Mouse (Mus musculus): ENCODE measurements around the gene Ank2. TPM values are rescaled to one million over a fixed set of nuclear protein-coding genes. Genes with fewer than 3 reads are reported as not detected.

Gene Ank2
- polyA plus RNA-seq, 1 experiment from 2014 or later, result 27.6 TPM

- no peak overlapping the region for H3K9ac ChIP-seq (replicated peaks)
- no peak overlapping the region for H3K4me3 ChIP-seq (replicated peaks)
- H3K4me1 ChIP-seq (replicated peaks), result no peaks in the 10 kb centered on the region
- no peaks in the 10 kb centered on the region for H3K27me3 ChIP-seq
- no peak for ATAC-seq (ENCODE audit: insufficient number of reproducible peaks, insufficient read depth, low FRiP score, low TSS enrichment, low read depth)
- WGBS, result 83% methylated on average over 9 of the region's 9 CpGs
- no peaks in the 10 kb centered on the region for H3K9me3 ChIP-seq
- H3K27ac ChIP-seq, result no peak overlapping the region
- no peak overlapping the region for H3K4me2 ChIP-seq
- no peaks in the 10 kb centered on the region for H3K36me3 ChIP-seq
Observed at GRCm38 (mm10) chr3:127199112-127199665, 300.0 kb downstream of the Ank2 start.

DNA sequence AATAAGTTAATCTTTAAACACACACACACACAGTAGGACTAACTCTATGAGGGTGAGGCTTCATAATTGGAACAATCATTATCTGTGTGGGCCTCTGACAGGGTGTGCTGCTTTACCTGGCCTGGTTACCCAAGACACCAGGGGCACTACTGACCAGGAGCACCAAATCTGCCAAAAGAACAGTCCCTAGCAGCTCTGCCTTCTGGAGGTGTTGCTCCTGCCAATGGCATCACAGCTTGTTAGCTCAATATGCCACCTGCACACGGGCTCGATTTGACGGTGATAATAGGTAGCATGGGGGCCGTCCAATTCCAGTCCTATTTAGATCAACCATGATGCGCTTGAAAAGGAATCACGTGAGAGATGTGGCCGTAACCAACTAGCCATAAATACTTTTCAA is 300.5 kb downstream of the Ank2 start:
- Histone ChIP-seq H3K9me3 (no peaks in the 10 kb centered on the region), H3K27me3 (no peaks in the 10 kb centered on the region), H3K4me2 (no peak overlapping the region), H3K4me1 (replicated peaks) (no peaks in the 10 kb centered on the region), H3K4me3 (replicated peaks) (no peak overlapping the region), H3K36me3 (no peaks in the 10 kb centered on the region), H3K9ac (replicated peaks) (no peak overlapping the region), H3K27ac (no peak overlapping the region)
- no peak for ATAC-seq (ENCODE audit: insufficient number of reproducible peaks, insufficient read depth, low FRiP score, low TSS enrichment, low read depth)
- WGBS, result 93% methylated on average over 7 of the region's 7 CpGs

GRCm38 (mm10) chr3:127188789-127189128 is 310.4 kb downstream of the Ank2 start:
- Histone ChIP-seq H3K27me3 (no peaks in the 10 kb centered on the region), H3K4me2 (no peak overlapping the region), H3K9me3 (no peaks in the 10 kb centered on the region), H3K36me3 (no peaks in the 10 kb centered on the region), H3K9ac (replicated peaks) (no peak overlapping the region), H3K4me3 (replicated peaks) (no peak overlapping the region), H3K4me1 (replicated peaks) (no peaks in the 10 kb centered on the region), H3K27ac (no peak overlapping the region)
- ATAC-seq (ENCODE audit: insufficient number of reproducible peaks, insufficient read depth, low FRiP score, low TSS enrichment, low read depth), result no peak
- WGBS, result 92% methylated on average over 5 of the region's 5 CpGs

- H3K4me2 ChIP-seq, result no peak overlapping the region
- H3K9me3 ChIP-seq, result no peaks in the 10 kb centered on the region
- no peak overlapping the region for H3K9ac ChIP-seq (replicated peaks)
- no peak for ATAC-seq (ENCODE audit: insufficient number of reproducible peaks, insufficient read depth, low FRiP score, low TSS enrichment, low read depth)
- no peak overlapping the region for H3K4me3 ChIP-seq (replicated peaks)
- H3K36me3 ChIP-seq, result no peaks in the 10 kb centered on the region
- 88% methylated on average over 5 of the region's 5 CpGs for WGBS
- no peak overlapping the region for H3K27ac ChIP-seq
- H3K4me1 ChIP-seq (replicated peaks), result no peaks in the 10 kb centered on the region
- no peaks in the 10 kb centered on the region for H3K27me3 ChIP-seq
Observed at GRCm38 (mm10) chr3:127188086-127188788, 310.9 kb downstream of the Ank2 start.

DNA sequence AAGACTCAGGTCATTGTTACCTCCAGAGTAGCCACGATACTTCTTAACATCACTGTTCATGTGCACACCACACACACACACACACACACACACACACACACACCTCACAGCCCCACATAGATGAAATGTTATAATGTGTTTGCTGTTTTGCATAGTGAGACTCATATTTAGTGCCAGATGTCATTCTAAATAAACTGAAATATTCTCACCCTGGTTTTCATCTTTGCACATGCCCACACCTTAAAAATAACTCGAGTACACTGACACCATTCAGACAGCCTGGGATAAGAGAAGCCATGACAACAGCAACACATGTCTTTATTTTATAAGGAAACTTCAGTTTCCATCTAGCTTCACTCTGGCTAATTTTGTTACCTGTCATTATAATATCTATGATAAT is 312.1 kb downstream of the Ank2 start:
- Histone ChIP-seq H3K27me3 (no peaks in the 10 kb centered on the region), H3K4me1 (replicated peaks) (no peaks in the 10 kb centered on the region), H3K4me2 (no peak overlapping the region), H3K27ac (no peak overlapping the region), H3K36me3 (no peaks in the 10 kb centered on the region), H3K9ac (replicated peaks) (no peak overlapping the region), H3K4me3 (replicated peaks) (no peak overlapping the region), H3K9me3 (no peaks in the 10 kb centered on the region)
- 90% methylated on average over 2 of the region's 2 CpGs for WGBS
- ATAC-seq (ENCODE audit: insufficient number of reproducible peaks, insufficient read depth, low FRiP score, low TSS enrichment, low read depth), result no peak

DNA sequence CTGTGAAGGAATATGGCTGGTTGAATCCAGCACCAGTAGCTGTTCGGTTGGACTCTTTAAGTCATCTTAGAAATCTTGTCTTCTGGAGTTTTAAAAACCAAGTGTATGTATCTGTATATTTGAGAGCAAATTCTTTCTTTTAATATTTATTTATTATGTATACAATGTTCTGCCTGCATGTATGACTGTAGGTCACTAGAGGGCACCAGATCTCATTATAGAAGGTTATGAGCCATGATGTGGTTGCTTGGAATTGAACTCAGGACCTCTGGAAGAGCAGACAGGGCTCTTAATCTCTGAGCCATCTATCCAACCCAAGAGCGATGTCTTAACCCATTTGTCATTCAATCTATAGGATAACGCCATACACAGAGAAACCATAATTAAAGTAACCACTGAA is 312.9 kb downstream of the Ank2 start:
- Histone ChIP-seq H3K9me3 (no peaks in the 10 kb centered on the region), H3K27ac (no peak overlapping the region), H3K4me3 (replicated peaks) (no peak overlapping the region), H3K9ac (replicated peaks) (no peak overlapping the region), H3K4me2 (no peak overlapping the region), H3K27me3 (no peaks in the 10 kb centered on the region), H3K36me3 (no peaks in the 10 kb centered on the region), H3K4me1 (replicated peaks) (no peaks in the 10 kb centered on the region)
- WGBS, result 88% methylated on average over 3 of the region's 3 CpGs
- ATAC-seq (ENCODE audit: insufficient number of reproducible peaks, insufficient read depth, low FRiP score, low TSS enrichment, low read depth), result no peak

DNA sequence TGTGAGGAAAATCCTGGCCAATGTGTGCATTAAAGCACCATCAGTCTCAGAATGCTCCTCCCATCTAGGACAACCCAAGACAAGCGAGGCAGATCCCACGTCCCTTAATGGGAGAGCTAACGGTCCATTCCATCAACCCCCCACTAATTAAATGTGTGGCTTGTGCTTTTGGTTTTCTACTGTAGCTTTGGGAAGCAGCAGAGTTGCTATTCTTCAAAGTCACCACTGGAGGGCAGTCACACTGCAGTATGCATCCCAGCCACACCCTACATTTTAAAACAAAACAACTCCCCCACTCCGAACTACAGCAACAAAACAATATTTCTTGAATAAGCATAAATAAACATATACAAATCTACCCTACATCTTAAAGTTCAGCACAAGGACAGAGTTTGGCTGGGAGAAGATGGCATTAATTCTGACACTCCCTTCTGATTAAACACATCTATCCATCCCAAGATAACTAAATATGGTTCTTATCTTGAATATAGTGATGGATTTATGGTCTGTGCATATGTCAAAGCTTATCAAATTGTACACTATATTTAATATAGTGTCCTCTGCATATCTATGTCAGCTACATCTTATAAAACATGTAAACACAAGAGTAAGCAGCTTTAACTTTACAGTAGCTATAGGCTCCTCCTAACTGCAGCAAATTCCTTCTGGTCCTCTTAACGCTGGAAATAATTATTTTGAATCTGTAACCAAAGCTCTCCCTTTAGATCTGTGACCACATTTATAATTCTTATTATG is 315.0 kb downstream of the Ank2 start:
- 20% methylated on average over 5 of the region's 5 CpGs for WGBS
- Histone ChIP-seq H3K4me2 (no peak overlapping the region), H3K9ac (replicated peaks) (no peak overlapping the region), H3K4me3 (replicated peaks) (no peak overlapping the region), H3K27ac (no peak overlapping the region), H3K4me1 (replicated peaks) (no peaks in the 10 kb centered on the region), H3K27me3 (no peaks in the 10 kb centered on the region), H3K36me3 (no peaks in the 10 kb centered on the region), H3K9me3 (no peaks in the 10 kb centered on the region)
- no peak for ATAC-seq (ENCODE audit: insufficient number of reproducible peaks, insufficient read depth, low FRiP score, low TSS enrichment, low read depth)

DNA sequence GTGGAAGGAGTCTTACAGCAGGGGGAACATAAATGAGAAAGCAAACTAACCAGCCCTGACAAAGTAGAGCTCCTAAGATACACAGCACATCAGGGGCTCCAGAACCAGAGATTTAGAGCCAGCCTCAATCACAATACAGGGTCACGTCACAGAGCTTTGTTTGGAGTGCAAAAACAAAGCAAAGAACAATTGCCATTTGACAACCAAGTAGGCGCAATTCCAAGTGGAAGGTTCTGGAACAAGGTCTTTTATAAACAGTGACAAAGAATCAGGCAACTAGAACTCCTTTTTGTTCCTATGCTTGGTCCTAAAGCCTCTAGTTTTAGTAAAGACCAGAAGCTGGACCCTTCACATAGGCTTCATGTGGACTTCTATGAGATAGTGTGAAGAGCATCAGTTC is 326.5 kb downstream of the Ank2 start:
- Histone ChIP-seq H3K36me3 (no peaks in the 10 kb centered on the region), H3K4me3 (replicated peaks) (no peak overlapping the region), H3K4me2 (no peak overlapping the region), H3K27ac (no peak overlapping the region), H3K9me3 (no peaks in the 10 kb centered on the region), H3K4me1 (replicated peaks) (no peaks in the 10 kb centered on the region), H3K9ac (replicated peaks) (no peak overlapping the region), H3K27me3 (no peaks in the 10 kb centered on the region)
- WGBS, result 83% methylated on average over 2 of the region's 2 CpGs
- no peak for ATAC-seq (ENCODE audit: insufficient number of reproducible peaks, insufficient read depth, low FRiP score, low TSS enrichment, low read depth)

GRCm38 (mm10) chr3:127170246-127170645 is 328.9 kb downstream of the Ank2 start:
- ATAC-seq (ENCODE audit: insufficient number of reproducible peaks, insufficient read depth, low FRiP score, low TSS enrichment, low read depth), result no peak
- Histone ChIP-seq H3K36me3 (no peaks in the 10 kb centered on the region), H3K4me1 (replicated peaks) (no peaks in the 10 kb centered on the region), H3K27ac (no peak overlapping the region), H3K4me3 (replicated peaks) (no peak overlapping the region), H3K9ac (replicated peaks) (no peak overlapping the region), H3K27me3 (peaks cover 3% of the 10 kb centered on the region; the same call in 1 of the 2 replicates), H3K9me3 (no peaks in the 10 kb centered on the region), H3K4me2 (no peak overlapping the region)
- 89% methylated on average over 12 of the region's 12 CpGs for WGBS

DNA sequence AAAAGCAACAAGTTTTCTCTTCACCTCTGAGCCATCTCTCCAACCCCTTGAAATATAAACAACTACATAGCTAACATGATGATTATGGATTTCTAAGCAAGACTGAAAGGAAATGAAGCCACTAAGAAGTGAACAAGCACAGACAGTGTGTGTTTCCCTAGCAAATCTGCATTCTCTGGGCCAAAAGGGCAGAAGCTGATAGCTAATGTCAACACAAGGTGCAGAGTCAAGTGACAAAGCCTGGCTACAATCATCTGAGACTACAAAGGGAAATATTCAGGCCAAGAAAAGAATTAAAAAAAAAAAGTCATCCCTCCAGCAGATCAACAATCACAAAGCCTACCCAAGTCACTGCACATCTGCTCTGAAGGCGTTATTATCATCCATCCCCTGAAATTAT is 330.0 kb downstream of the Ank2 start:
- WGBS, result 90% methylated on average over 1 of the region's 1 CpGs
- Histone ChIP-seq H3K4me2 (no peak overlapping the region), H3K27ac (no peak overlapping the region), H3K27me3 (peaks cover 11% of the 10 kb centered on the region), H3K9ac (replicated peaks) (no peak overlapping the region), H3K36me3 (no peaks in the 10 kb centered on the region), H3K9me3 (no peaks in the 10 kb centered on the region), H3K4me3 (replicated peaks) (no peak overlapping the region), H3K4me1 (replicated peaks) (no peaks in the 10 kb centered on the region)
- ATAC-seq (ENCODE audit: insufficient number of reproducible peaks, insufficient read depth, low FRiP score, low TSS enrichment, low read depth), result no peak

GRCm38 (mm10) chr3:127163749-127164148 is 335.4 kb downstream of the Ank2 start:
- Histone ChIP-seq H3K27ac (no peak overlapping the region), H3K36me3 (no peaks in the 10 kb centered on the region), H3K9me3 (no peaks in the 10 kb centered on the region), H3K4me3 (replicated peaks) (no peak overlapping the region), H3K4me2 (no peak overlapping the region), H3K4me1 (replicated peaks) (peaks cover 4% of the 10 kb centered on the region; the same call in 1 of the 2 replicates), H3K27me3 (peaks cover 31% of the 10 kb centered on the region), H3K9ac (replicated peaks) (no peak overlapping the region)
- ATAC-seq (ENCODE audit: insufficient number of reproducible peaks, insufficient read depth, low FRiP score, low TSS enrichment, low read depth), result no peak
- 27% methylated on average over 3 of the region's 3 CpGs for WGBS
